Mouse (Mus musculus): Measurements from ENCODE around the gene Cpox.

Cpox gene

GRCm38 (mm10) chr16:58751314-58751713 lies 81.2 kb downstream of the Cpox start:
- DNase-seq (ENCODE audit: low spot score) = peak; percentile 64

- DNase-seq (ENCODE audit: low spot score) = no peak
Measured at GRCm38 (mm10) chr16:58756191-58756590, 86.1 kb downstream of the Cpox start.

- DNase-seq (ENCODE audit: low spot score) = no peak
Measured at GRCm38 (mm10) chr16:58763076-58763475, 93.0 kb downstream of the Cpox start, which contains the start of gene Olfr172. Olfr172 (minus strand) TSS chr16:58763176.

All from embryo, embryonic 10 days (tissue).